Mouse (Mus musculus): ENCODE measurements around the gene Gins2.

Gins2 gene

GRCm38 (mm10) chr8:120565151-120565711, 23.9 kb downstream of the Gins2 start:
- no peak for DNase-seq (ENCODE audit: low read depth, low spot score)

GRCm38 (mm10) chr8:120563851-120564837, 25.0 kb downstream of the Gins2 start:
- DNase-seq (ENCODE audit: low read depth, low spot score): peak; percentile 59

- DNase-seq (ENCODE audit: low read depth, low spot score): no peak
Observed at GRCm38 (mm10) chr8:120563348-120563724, 25.8 kb downstream of the Gins2 start.

- no peak for DNase-seq (ENCODE audit: low read depth, low spot score)
Observed at GRCm38 (mm10) chr8:120562680-120563347, 26.3 kb downstream of the Gins2 start.

- DNase-seq (ENCODE audit: low read depth, low spot score): peak; percentile 53
Observed at GRCm38 (mm10) chr8:120561539-120562435, 27.3 kb downstream of the Gins2 start.

GRCm38 (mm10) chr8:120560535-120560934, 28.6 kb downstream of the Gins2 start:
- DNase-seq (ENCODE audit: low read depth, low spot score): no peak

- no peak for DNase-seq (ENCODE audit: low read depth, low spot score)
Observed at GRCm38 (mm10) chr8:120559654-120560053, 29.4 kb downstream of the Gins2 start.

- no peak for DNase-seq (ENCODE audit: low read depth, low spot score)
Observed at GRCm38 (mm10) chr8:120558162-120558561, 30.9 kb downstream of the Gins2 start.

GRCm38 (mm10) chr8:120557170-120557965, 31.7 kb downstream of the Gins2 start:
- no peak for DNase-seq (ENCODE audit: low read depth, low spot score)

GRCm38 (mm10) chr8:120556198-120556892, 32.8 kb downstream of the Gins2 start:
- no peak for DNase-seq (ENCODE audit: low read depth, low spot score)

- DNase-seq (ENCODE audit: low read depth, low spot score): no peak
Observed at GRCm38 (mm10) chr8:120554466-120555039, 34.6 kb downstream of the Gins2 start.

- no peak for DNase-seq (ENCODE audit: low read depth, low spot score)
Observed at GRCm38 (mm10) chr8:120553441-120554123, 35.5 kb downstream of the Gins2 start.

- DNase-seq (ENCODE audit: low read depth, low spot score): no peak
Observed at GRCm38 (mm10) chr8:120552509-120552908, 36.6 kb downstream of the Gins2 start.

- no peak for DNase-seq (ENCODE audit: low read depth, low spot score)
Observed at GRCm38 (mm10) chr8:120551677-120551980, 37.5 kb downstream of the Gins2 start.

GRCm38 (mm10) chr8:120550937-120551676, 38.0 kb downstream of the Gins2 start:
- no peak for DNase-seq (ENCODE audit: low read depth, low spot score)

GRCm38 (mm10) chr8:120550430-120550829, 38.7 kb downstream of the Gins2 start:
- no peak for DNase-seq (ENCODE audit: low read depth, low spot score)

GRCm38 (mm10) chr8:120549922-120550321, 39.2 kb downstream of the Gins2 start:
- no peak for DNase-seq (ENCODE audit: low read depth, low spot score)

GRCm38 (mm10) chr8:120549321-120549921, 39.7 kb downstream of the Gins2 start:
- DNase-seq (ENCODE audit: low read depth, low spot score): no peak

All from R1 (cell line).